Comparison of ENCODE assay signal across 15 mouse cellular contexts in the genomic region with DNA sequence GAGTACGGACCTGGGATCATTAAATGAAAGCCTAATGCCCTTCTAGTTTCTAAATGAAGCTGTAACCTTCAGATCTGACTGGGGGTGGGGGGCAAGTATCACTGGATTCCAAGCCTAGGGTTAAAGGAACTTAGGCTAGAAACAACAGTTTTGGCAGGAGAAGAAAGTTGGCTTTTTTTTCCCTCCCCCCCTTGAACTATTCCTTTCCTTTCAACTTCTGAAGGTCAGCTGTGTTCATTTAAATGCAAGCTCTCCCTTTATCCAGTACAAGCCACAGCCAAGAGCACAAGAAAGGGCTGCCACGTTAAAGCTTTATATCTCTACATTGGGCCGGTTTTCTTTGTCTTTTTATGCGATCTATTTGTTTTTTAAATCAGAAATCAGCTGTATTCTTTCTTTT.
A peak's percentile ranks its signal among the peaks of the same experiment; 100 is the strongest.
DNase-seq lines count a peak whose midpoint lies in the region; ATAC-seq and TF ChIP-seq lines count a peak whose summit lies in the region.
"Had no signal": no experiment of that assay in that cellular context is flagged by ENCODE, and none has a peak within 500 bp of the region (broad histone marks: within the 10 kb centered on the region; RNA-seq: fewer than 3 reads in every experiment).

No protein-coding gene starts in this region.

- H3K36me3 ChIP-seq in forebrain, embryonic 14.5 days (ENCODE audit: control insufficient read depth, insufficient read depth, low read length), result peaks cover 54% of the 10 kb centered on the region
- H3K36me3 ChIP-seq in forebrain, embryonic 10.5 days (replicated peaks), result peaks cover 88% of the 10 kb centered on the region
- H3K36me3 ChIP-seq in kidney, postnatal 0 days (ENCODE audit: insufficient read depth, low read length), result peaks cover 17% of the 10 kb centered on the region
- H3K36me3 ChIP-seq in embryonic facial prominence, embryonic 15.5 days, result peaks cover 49% of the 10 kb centered on the region
- H3K36me3 ChIP-seq: G1E; liver, embryonic 15.5 days had no signal

- no peaks in the 10 kb centered on the region for H3K9me3 ChIP-seq in forebrain, embryonic 14.5 days (replicated peaks; ENCODE audit: control insufficient read depth, low read length)
- H3K9me3 ChIP-seq in forebrain, embryonic 10.5 days, result no peaks in the 10 kb centered on the region
- no peaks in the 10 kb centered on the region for H3K9me3 ChIP-seq in kidney, postnatal 0 days (replicated peaks; ENCODE audit: low read length)
- no peaks in the 10 kb centered on the region for H3K9me3 ChIP-seq in embryonic facial prominence, embryonic 15.5 days (replicated peaks)
- H3K9me3 ChIP-seq: forebrain, embryonic 13.5 days; liver, embryonic 15.5 days had no signal

- TF ChIP-seq CTCF in kidney, postnatal 0 days (IDR thresholded peaks at IDR 0.05; ENCODE audit: low read depth), result no peak

- WGBS in forebrain, embryonic 14.5 days, result 31% methylated on average over 4 of the region's 4 CpGs
- WGBS in forebrain, embryonic 10.5 days, result 67% methylated on average over 4 of the region's 4 CpGs
- 63% methylated on average over 4 of the region's 4 CpGs for WGBS in kidney, postnatal 0 days
- 52% methylated on average over 4 of the region's 4 CpGs for WGBS in embryonic facial prominence, embryonic 15.5 days

- H3K4me1 ChIP-seq in forebrain, embryonic 14.5 days (ENCODE audit: control insufficient read depth, insufficient read depth, low read length), result peaks cover 17% of the 10 kb centered on the region
- H3K4me1 ChIP-seq in forebrain, embryonic 10.5 days, result peaks cover 34% of the 10 kb centered on the region
- 0 out of 2 replicates have a peak, but pooled peaks cover 6% of the 10 kb centered on the region for H3K4me1 ChIP-seq in kidney, postnatal 0 days (replicated peaks; ENCODE audit: insufficient read depth, low read length)
- H3K4me1 ChIP-seq in embryonic facial prominence, embryonic 15.5 days, result peaks cover 15% of the 10 kb centered on the region; the same call in 1 of the 2 replicates
- H3K4me1 ChIP-seq: liver, embryonic 15.5 days had no signal

- no peaks in the 10 kb centered on the region for H3K27me3 ChIP-seq in forebrain, embryonic 14.5 days (replicated peaks; ENCODE audit: control insufficient read depth, insufficient read depth, low read length)
- no peaks in the 10 kb centered on the region for H3K27me3 ChIP-seq in forebrain, embryonic 10.5 days (ENCODE audit: poor library complexity, severe bottlenecking)
- H3K27me3 ChIP-seq in kidney, postnatal 0 days (ENCODE audit: insufficient read depth, low read length), result no peaks in the 10 kb centered on the region
- no peaks in the 10 kb centered on the region for H3K27me3 ChIP-seq in embryonic facial prominence, embryonic 15.5 days
- H3K27me3 ChIP-seq: forebrain, embryonic 13.5 days; liver, embryonic 15.5 days had no signal

- peak; percentile 33 for DNase-seq in forebrain, embryonic 14.5 days (ENCODE audit: low spot score)
- DNase-seq in forebrain, embryonic 10.5 days (ENCODE audit: extremely low spot score, low spot score), result no peak
- DNase-seq in kidney, postnatal 0 days (ENCODE audit: low spot score), result peak; percentile 55
- DNase-seq in kidney, postnatal 10 days, result no peak
- peak; percentile 22 for DNase-seq in R1 (ENCODE audit: low read depth, low spot score)
- no peak for DNase-seq in ovary, postnatal 14 days (ENCODE audit: low spot score)
- DNase-seq in right cerebral cortex, adult 2 months (ENCODE audit: low spot score in 2 of 2), result no peak
- DNase-seq: cerebellum, adult 2 months; embryo, embryonic 11 days; retina, postnatal 1 day; thymus, adult 18-20 months had no signal

- H3K4me3 ChIP-seq in forebrain, embryonic 14.5 days (ENCODE audit: low read depth, low read length), result no peak overlapping the region
- H3K4me3 ChIP-seq in forebrain, embryonic 10.5 days, result no peak overlapping the region
- H3K4me3 ChIP-seq in kidney, postnatal 0 days (replicated peaks; ENCODE audit: low read depth, low read length), result no peak overlapping the region
- no peak overlapping the region for H3K4me3 ChIP-seq in embryonic facial prominence, embryonic 15.5 days (replicated peaks)
- H3K4me3 ChIP-seq: forebrain, embryonic 13.5 days; liver, embryonic 15.5 days had no signal

- H3K27ac ChIP-seq in forebrain, embryonic 14.5 days (ENCODE audit: low read depth, low read length), result no peak overlapping the region
- H3K27ac ChIP-seq in forebrain, embryonic 10.5 days, result no peak overlapping the region
- H3K27ac ChIP-seq in kidney, postnatal 0 days, result no peak overlapping the region
- 0 out of 2 replicates have a peak overlapping the region, but pooled peaks have one; percentile 39 for H3K27ac ChIP-seq in embryonic facial prominence, embryonic 15.5 days (replicated peaks)
- H3K27ac ChIP-seq: forebrain, embryonic 13.5 days; liver, embryonic 15.5 days had no signal

- no peak overlapping the region for H3K4me2 ChIP-seq in forebrain, embryonic 14.5 days (ENCODE audit: low read length)
- no peak overlapping the region for H3K4me2 ChIP-seq in kidney, postnatal 0 days (ENCODE audit: low read length)
- no peak overlapping the region for H3K4me2 ChIP-seq in embryonic facial prominence, embryonic 15.5 days (replicated peaks)
- H3K4me2 ChIP-seq: forebrain, embryonic 13.5 days; liver, embryonic 15.5 days had no signal

- H3K9ac ChIP-seq in forebrain, embryonic 14.5 days (ENCODE audit: low read length), result no peak overlapping the region
- H3K9ac ChIP-seq in kidney, postnatal 0 days (ENCODE audit: low read depth, low read length), result no peak overlapping the region
- H3K9ac ChIP-seq in embryonic facial prominence, embryonic 15.5 days, result no peak overlapping the region
- H3K9ac ChIP-seq: forebrain, embryonic 13.5 days; liver, embryonic 15.5 days had no signal

- 0 out of 2 replicates have a peak, but pooled peaks have one; percentile 40 for ATAC-seq in forebrain, embryonic 14.5 days
- ATAC-seq in kidney, postnatal 0 days (replicated peaks; ENCODE audit: low FRiP score, low read depth), result no peak
- no peak for ATAC-seq in embryonic facial prominence, embryonic 15.5 days (ENCODE audit: insufficient number of reproducible peaks, low FRiP score, low TSS enrichment, low read depth)
- ATAC-seq: forebrain, embryonic 13.5 days had no signal

Comparison
In these comparisons a context has a peak if more than half of its experiments do, and no peak if none do; other contexts are left out.
1. DNase-seq: peak in forebrain, embryonic 14.5 days (single experiment), kidney, postnatal 0 days (single experiment) and R1 (single experiment); none in forebrain, embryonic 10.5 days (single experiment), kidney, postnatal 10 days (single experiment), ovary, postnatal 14 days (single experiment) and right cerebral cortex, adult 2 months (0 of 2).